Mouse (Mus musculus) bone marrow macrophage, adult 2 months (primary cell): ENCODE results near the gene Trim72.

ENCODE experiments used
- CTCF ChIP-seq: IDR thresholded peaks from 2 replicates; pipeline ENCODE4 v1.5.1; 2012; ENCODE audit warnings: low read depth, mild to moderate bottlenecking, low read length, moderate library complexity
- POLR2A ChIP-seq: IDR thresholded peaks from 2 replicates; pipeline ENCODE4 v1.6.1; 2012; ENCODE audit warnings: mild to moderate bottlenecking, low read depth, low read length, borderline replicate concordance

DNA sequence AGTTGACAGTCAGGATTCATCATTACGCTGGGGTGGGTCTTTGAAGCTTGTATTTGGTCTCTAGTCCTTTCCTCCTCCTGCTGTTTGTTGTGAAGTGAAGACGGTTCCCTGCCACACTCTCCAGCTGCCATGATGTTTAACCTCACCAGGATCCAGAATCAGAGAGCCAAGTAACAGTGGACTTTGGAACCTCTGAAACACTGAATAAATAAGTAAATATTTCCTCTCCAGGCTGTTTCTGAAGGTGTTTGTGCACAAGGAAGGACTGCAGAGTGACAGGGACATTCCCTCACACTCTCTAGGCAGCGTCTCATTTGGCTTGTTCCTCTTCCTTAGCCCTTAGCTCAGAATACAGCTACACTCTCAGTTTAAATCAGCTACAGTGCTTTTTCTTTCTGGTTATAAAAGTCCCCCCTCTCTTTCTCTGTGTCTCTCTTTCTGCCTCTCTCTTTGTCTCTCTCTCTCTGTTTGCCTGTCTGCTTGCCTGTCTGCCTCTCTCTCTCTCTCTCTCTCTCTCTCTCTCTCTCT is 53.2 kb downstream of the Trim72 start:
- TF ChIP-seq CTCF (no peak), POLR2A (no peak)
